Mouse (Mus musculus) lung, embryonic 16.5 days (tissue): ENCODE measurements at regions not wholly inside any gene's neighbourhood (a gene's known extent, or its start where the extent isn't known, plus 50 kb on each side); places are given as distances from the start of the nearest gene placed in this dataset.

Experiments
- ATAC-seq: fragments of 200-750 bp; cut with Nextera tagmentation; 2 replicates; pipeline ENCODE4 v1.8.0; 2017; ENCODE audit warnings: low read depth, mild to moderate bottlenecking, moderate library complexity
- H3K27ac ChIP-seq: fragments of 300-500 bp; sonication (generic); 2 replicates; pipeline ENCODE4 v1.5.1; 2014; ENCODE audit warnings: mild to moderate bottlenecking, control low read depth, low read length
- H3K27me3 ChIP-seq: fragments of 300-500 bp; sonication (generic); 2 replicates; pipeline ENCODE4 v1.6.1; 2014; ENCODE audit warnings: low read depth, low read length, mixed read lengths; ENCODE audit not compliant: control insufficient read depth, insufficient read depth
- H3K36me3 ChIP-seq: fragments of 300-500 bp; sonication (generic); 2 replicates; pipeline ENCODE4 v1.6.1; 2014; ENCODE audit warnings: low read length; ENCODE audit not compliant: control insufficient read depth, insufficient read depth
- H3K4me1 ChIP-seq: fragments of 300-500 bp; sonication (generic); replicated peaks from 2 replicates; pipeline ENCODE4 v1.6.1; 2014; ENCODE audit warnings: low read length, mixed read lengths; ENCODE audit not compliant: control insufficient read depth, insufficient read depth
- H3K4me2 ChIP-seq: fragments of 300-500 bp; sonication (generic); 2 replicates; pipeline ENCODE4 v1.6.1; 2014; ENCODE audit warnings: low read depth, low read length, control low read depth
- H3K4me3 ChIP-seq: fragments of 300-500 bp; sonication (generic); 2 replicates; pipeline ENCODE4 v1.5.1; 2014; ENCODE audit warnings: mild to moderate bottlenecking, low read length, control low read depth
- H3K9ac ChIP-seq: fragments of 300-500 bp; sonication (generic); 2 replicates; pipeline ENCODE4 v1.6.1; 2014; ENCODE audit warnings: low read length, control low read depth
- H3K9me3 ChIP-seq: fragments of 300-500 bp; sonication (generic); 2 replicates; pipeline ENCODE4 v1.6.1; 2016; ENCODE audit warnings: low read length; ENCODE audit not compliant: control insufficient read depth
- WGBS: fragments of 180-500 bp; shearing (Covaris S2); extraction: QIAGEN DNeasy Blood & Tissue Kit; methylation state at CpG from one replicate; pipeline ENCODE4 v1.1.7; 2014; 5-methylcytosine and 5-hydroxymethylcytosine counted together

DNA sequence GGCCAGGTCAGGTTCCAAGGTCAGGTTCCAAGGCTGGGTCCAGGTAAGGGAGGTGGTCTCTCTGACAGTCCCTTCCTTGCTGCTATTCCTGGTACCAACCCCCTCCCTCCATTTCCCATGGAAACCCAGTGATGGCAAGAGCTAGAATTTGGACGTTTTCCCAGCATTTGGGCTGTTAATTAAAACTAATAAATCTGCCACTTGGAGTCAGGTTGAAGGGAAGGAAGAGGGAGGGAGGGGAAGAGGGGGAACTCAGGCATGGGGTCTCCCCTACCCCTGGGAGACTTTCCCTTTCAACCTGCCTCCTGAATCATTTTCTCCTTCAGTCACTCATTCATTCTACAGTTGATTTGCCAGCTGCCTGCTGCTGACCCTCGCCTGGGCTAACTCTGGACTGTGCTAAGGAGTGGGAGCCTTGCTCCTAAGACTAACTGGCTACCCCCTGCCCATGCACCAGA, 179.5 kb downstream of the Tmem132e start:
- no peak overlapping the region for H3K4me2 ChIP-seq
- WGBS: 46% methylated on average over 2 of the region's 2 CpGs
- H3K4me3 ChIP-seq: no peak overlapping the region
- ATAC-seq: no peak
- no peaks in the 10 kb centered on the region for H3K36me3 ChIP-seq
- H3K9me3 ChIP-seq: no peaks in the 10 kb centered on the region
- H3K27ac ChIP-seq: no peak overlapping the region
- no peaks in the 10 kb centered on the region for H3K27me3 ChIP-seq
- H3K4me1 ChIP-seq: no peaks in the 10 kb centered on the region
- no peak overlapping the region for H3K9ac ChIP-seq

DNA sequence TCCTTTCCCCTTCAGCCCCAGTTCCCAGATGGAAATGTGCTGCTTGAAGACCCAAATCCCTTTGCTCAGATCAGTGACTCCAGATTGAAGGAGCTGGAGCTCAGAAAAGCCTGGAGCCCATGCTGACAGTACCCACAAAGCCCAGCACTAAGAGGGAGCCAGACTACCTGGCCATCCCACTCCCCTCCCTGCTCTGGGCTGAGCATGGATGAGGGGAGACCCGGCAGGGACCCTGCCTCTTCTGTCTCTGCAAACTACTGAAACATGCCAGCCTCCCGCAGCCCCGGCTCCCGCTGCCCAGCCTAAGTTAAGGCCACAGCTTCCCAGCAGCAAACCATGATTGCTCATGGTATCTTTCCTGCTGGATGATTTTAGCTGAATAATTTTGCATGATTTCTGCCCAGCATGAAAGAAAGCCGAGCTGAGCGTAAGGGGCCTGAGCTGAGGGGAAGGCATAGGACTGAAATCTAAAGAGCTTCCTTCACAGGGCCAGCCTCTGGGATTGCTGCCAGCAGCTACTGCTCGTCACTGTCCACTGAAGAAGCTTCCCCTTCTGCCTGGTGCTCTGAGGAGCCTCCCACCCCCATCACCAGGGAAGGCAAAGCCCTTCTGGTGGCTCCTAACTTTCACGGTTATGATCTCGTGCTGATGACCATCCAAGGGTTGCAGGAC, 178.4 kb downstream of the Tmem132e start:
- WGBS: 57% methylated on average over 9 of the region's 9 CpGs
- Histone ChIP-seq H3K27me3 (no peaks in the 10 kb centered on the region), H3K4me3 (no peak overlapping the region), H3K27ac (no peak overlapping the region), H3K9ac (no peak overlapping the region), H3K36me3 (no peaks in the 10 kb centered on the region), H3K4me1 (no peaks in the 10 kb centered on the region), H3K4me2 (no peak overlapping the region), H3K9me3 (no peaks in the 10 kb centered on the region)
- no peak for ATAC-seq

DNA sequence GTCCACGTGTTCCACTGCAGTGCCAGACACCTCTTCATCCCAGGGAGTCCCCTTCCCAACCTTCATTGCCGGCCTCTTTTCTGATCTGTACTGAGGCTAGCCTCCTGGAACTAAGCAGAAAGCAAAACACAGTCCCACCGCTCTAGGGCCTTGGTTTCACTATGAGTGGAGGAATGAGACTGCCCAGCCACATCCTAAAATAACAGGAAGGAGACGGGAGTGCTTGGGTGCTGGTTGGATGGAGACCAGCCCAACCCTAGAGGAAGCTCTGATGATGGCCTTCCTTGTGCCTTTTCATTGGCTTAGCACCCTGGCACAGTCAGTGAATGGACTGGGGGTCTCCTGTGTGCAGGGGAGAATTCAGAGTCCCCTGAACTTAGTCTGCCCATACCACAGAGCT, 177.4 kb downstream of the Tmem132e start:
- ATAC-seq: no peak
- Histone ChIP-seq H3K4me2 (no peak overlapping the region), H3K27me3 (no peaks in the 10 kb centered on the region), H3K9me3 (no peaks in the 10 kb centered on the region), H3K36me3 (no peaks in the 10 kb centered on the region), H3K9ac (no peak overlapping the region), H3K4me1 (no peaks in the 10 kb centered on the region), H3K4me3 (no peak overlapping the region), H3K27ac (no peak overlapping the region)
- 54% methylated on average over 4 of the region's 4 CpGs for WGBS

DNA sequence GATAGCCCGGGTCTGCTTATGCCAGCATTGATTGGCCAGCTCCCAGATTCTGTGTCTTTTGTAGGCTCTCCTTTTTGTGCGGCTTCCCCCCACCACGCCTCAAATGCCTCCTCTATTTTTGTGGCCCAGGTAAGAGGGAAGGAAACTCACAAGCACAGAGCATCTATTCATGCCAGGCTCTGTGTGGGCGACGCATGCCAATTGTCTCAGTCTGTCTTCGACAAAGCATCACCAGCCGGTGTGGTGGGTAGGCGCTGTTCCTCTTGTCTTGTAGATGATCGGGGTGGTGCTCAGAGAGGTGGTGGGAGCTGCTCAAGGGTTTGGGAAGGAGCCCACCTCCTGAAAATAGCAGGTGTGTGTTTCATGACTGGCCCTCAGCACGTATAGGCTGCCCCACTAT, 175.5 kb downstream of the Tmem132e start:
- Histone ChIP-seq H3K9ac (no peak overlapping the region), H3K4me3 (no peak overlapping the region), H3K4me2 (no peak overlapping the region), H3K27me3 (no peaks in the 10 kb centered on the region), H3K36me3 (no peaks in the 10 kb centered on the region), H3K27ac (no peak overlapping the region), H3K4me1 (no peaks in the 10 kb centered on the region), H3K9me3 (no peaks in the 10 kb centered on the region)
- WGBS: 50% methylated on average over 10 of the region's 10 CpGs
- ATAC-seq: no peak

DNA sequence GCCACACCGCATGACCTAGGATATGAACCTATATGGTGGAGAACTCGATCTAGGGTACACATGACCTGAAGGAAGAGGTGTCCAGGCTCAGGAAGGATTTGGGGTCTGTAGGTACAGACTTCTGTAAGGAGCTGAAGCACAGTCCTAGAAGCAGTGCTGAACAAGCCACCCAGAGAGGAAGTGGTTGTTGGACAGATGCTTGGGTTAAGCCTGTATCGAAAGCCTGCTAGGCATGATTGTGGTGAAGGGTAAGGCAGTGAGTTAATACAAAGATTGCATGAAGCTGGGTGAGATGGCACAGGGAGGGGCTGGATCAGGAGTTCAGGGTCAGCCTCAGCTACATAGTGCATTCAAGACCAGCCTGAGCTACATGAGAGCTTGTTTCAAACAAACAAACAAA, 153.3 kb downstream of the Tmem132e start:
- H3K4me1 ChIP-seq: no peaks in the 10 kb centered on the region
- no peaks in the 10 kb centered on the region for H3K36me3 ChIP-seq
- no peak for ATAC-seq
- no peak overlapping the region for H3K27ac ChIP-seq
- no peak overlapping the region for H3K4me3 ChIP-seq
- no peaks in the 10 kb centered on the region for H3K9me3 ChIP-seq
- WGBS: 89% methylated on average over 3 of the region's 3 CpGs
- H3K4me2 ChIP-seq: no peak overlapping the region
- H3K9ac ChIP-seq: no peak overlapping the region
- no peaks in the 10 kb centered on the region for H3K27me3 ChIP-seq

DNA sequence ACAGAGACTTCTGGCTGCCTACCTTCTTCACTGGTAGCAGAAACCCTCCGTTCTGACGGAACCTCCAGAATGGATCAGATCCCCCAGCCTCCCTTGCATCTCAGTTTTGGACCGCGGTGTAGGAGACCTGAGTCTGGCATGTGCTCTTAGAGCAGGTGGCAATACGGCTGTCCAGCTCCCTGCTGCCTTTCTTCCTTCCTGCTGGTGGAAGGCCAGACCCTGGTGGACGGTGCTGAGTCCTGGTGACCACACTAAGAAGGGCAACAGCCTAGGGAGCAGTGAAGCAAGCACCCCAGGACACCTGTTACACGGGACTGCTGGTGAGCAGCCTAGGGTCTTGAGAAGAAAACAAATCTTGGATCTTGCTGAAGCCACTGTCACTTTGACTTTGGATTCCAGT, 152.7 kb downstream of the Tmem132e start:
- Histone ChIP-seq H3K9me3 (no peaks in the 10 kb centered on the region), H3K27ac (no peak overlapping the region), H3K4me1 (no peaks in the 10 kb centered on the region), H3K4me2 (no peak overlapping the region), H3K4me3 (no peak overlapping the region), H3K9ac (no peak overlapping the region), H3K27me3 (no peaks in the 10 kb centered on the region), H3K36me3 (no peaks in the 10 kb centered on the region)
- 69% methylated on average over 7 of the region's 7 CpGs for WGBS
- ATAC-seq: no peak

DNA sequence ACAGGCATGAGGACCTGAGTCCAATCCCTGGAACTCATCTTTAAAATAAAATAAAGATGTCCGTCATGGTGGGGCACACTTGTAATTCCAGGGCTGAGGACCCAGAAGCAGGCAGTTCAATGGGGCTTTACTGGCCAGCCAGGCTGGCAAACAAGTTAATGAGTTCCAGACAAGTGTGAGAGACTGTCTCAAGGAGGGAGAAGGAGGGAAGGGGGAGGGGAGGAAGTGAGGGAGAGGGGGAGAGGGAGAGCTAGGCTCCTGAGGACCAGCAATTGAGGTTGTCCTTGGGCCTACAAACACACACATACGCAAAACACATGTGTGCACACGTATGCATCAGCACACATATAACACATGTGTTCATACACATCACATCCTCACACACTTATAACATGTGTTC, 149.2 kb downstream of the Tmem132e start:
- 62% methylated on average over 3 of the region's 3 CpGs for WGBS
- no peak for ATAC-seq
- Histone ChIP-seq H3K9me3 (no peaks in the 10 kb centered on the region), H3K36me3 (no peaks in the 10 kb centered on the region), H3K4me1 (no peaks in the 10 kb centered on the region), H3K4me3 (no peak overlapping the region), H3K9ac (no peak overlapping the region), H3K27me3 (no peaks in the 10 kb centered on the region), H3K4me2 (no peak overlapping the region), H3K27ac (no peak overlapping the region)

DNA sequence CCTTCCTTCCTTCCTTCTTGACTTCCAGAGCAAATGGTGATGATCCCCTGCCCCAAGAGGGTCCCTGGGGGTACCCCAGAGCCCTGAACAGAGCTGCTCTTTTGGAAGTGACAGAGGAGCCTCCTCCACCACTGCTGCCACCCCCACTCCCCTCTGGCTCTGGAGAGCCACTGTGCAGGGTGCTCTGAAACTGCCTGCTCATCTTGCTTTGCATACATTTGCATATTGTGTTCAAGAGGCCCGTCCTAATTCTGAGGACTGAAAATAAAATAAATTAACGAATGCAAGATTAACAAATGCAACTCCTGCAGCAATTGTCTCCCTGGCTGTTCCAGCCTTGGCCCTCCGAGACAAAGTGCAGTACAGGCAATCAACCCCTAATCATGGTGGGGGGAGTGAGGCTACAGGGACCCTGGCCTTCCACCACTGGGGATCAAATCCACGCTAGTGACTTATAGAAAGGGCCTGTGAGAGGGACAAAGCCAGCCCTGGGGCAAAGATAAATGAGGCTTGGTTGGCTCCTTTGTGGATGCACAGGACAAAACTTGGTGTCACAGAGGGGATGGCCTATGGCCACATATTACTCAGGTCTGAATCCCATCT, 134.6 kb downstream of the Tmem132e start:
- H3K27me3 ChIP-seq: no peaks in the 10 kb centered on the region
- 35% methylated on average over 4 of the region's 4 CpGs for WGBS
- no peak overlapping the region for H3K9ac ChIP-seq
- H3K27ac ChIP-seq: no peak overlapping the region
- ATAC-seq: no peak
- H3K36me3 ChIP-seq: no peaks in the 10 kb centered on the region
- no peaks in the 10 kb centered on the region for H3K4me1 ChIP-seq
- H3K4me3 ChIP-seq: no peak overlapping the region
- no peaks in the 10 kb centered on the region for H3K9me3 ChIP-seq
- no peak overlapping the region for H3K4me2 ChIP-seq

DNA sequence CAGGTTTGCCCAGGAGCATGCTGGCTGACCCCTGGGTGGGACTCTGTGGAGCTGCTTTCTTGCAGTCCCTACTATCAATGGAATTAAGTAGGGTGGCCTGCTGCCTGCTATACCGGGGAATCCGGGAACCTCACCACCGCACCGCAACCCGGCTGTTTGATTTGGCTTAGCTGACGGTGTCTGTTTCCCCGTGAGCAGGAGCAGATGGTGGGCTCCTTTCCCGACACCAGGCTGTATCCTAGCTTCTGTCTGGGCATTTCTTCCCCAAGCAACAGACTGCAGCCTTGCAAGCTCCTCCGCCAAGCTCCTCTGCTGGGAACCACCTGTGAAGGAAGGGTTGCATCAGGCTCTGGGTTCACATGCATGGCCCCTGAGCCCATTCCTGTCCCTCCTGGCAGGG, 132.7 kb downstream of the Tmem132e start:
- Histone ChIP-seq H3K27ac (no peak overlapping the region), H3K9ac (no peak overlapping the region), H3K4me3 (no peak overlapping the region), H3K4me2 (no peak overlapping the region), H3K4me1 (no peaks in the 10 kb centered on the region), H3K27me3 (no peaks in the 10 kb centered on the region), H3K9me3 (no peaks in the 10 kb centered on the region), H3K36me3 (no peaks in the 10 kb centered on the region)
- no peak for ATAC-seq
- 39% methylated on average over 9 of the region's 9 CpGs for WGBS
